Mouse (Mus musculus) limb, embryonic 12.5 days (tissue): ENCODE data around the gene Soat1. TPM values are rescaled to one million over a fixed set of nuclear protein-coding genes. Genes with fewer than 3 reads are reported as not detected.
A peak's percentile ranks its signal among the peaks of the same experiment; 100 is the strongest.
"Not testable (repeated sequence)": the region's sequence is repeated elsewhere in the genome, so short reads cannot be mapped to it uniquely, and the experiment has no call there.

ENCODE experiments used
- ATAC-seq: fragments of 200-750 bp; cut with Nextera tagmentation; 2 replicates; pipeline ENCODE4 v1.8.0; 2017; ENCODE audit warnings: low read depth, moderate TSS enrichment; ENCODE audit not compliant: insufficient number of reproducible peaks, insufficient read depth, low FRiP score, low TSS enrichment
- H3K27ac ChIP-seq: fragments of 300-500 bp; sonication (generic); 2 replicates; pipeline ENCODE4 v1.5.1; 2016; ENCODE audit warnings: mild to moderate bottlenecking, moderate library complexity
- H3K27me3 ChIP-seq: fragments of 300-500 bp; sonication (generic); 2 replicates; pipeline ENCODE4 v1.6.1; 2016; ENCODE audit warnings: mild to moderate bottlenecking, moderate library complexity
- H3K36me3 ChIP-seq: fragments of 300-500 bp; sonication (generic); 2 replicates; pipeline ENCODE4 v1.6.1; 2016; ENCODE audit warnings: mild to moderate bottlenecking, moderate library complexity
- H3K4me1 ChIP-seq: fragments of 300-500 bp; sonication (generic); replicated peaks from 2 replicates; pipeline ENCODE4 v1.6.1; 2016
- H3K4me2 ChIP-seq: fragments of 300-500 bp; sonication (generic); 2 replicates; pipeline ENCODE4 v1.6.1; 2016; ENCODE audit warnings: mild to moderate bottlenecking, moderate library complexity
- H3K4me3 ChIP-seq: fragments of 300-500 bp; sonication (generic); replicated peaks from 2 replicates; pipeline ENCODE4 v1.5.1; 2016; ENCODE audit warnings: mild to moderate bottlenecking
- H3K9ac ChIP-seq: fragments of 300-500 bp; sonication (generic); replicated peaks from 2 replicates; pipeline ENCODE4 v1.6.1; 2016; ENCODE audit warnings: mild to moderate bottlenecking, moderate library complexity
- H3K9me3 ChIP-seq: fragments of 300-500 bp; sonication (generic); 2 replicates; pipeline ENCODE4 v1.6.1; 2016; ENCODE audit warnings: mild to moderate bottlenecking, moderate library complexity
- WGBS: fragments of 180-500 bp; shearing (Covaris S2); methylation state at CpG from one replicate; pipeline ENCODE4 v1.1.7; 2016; 5-methylcytosine and 5-hydroxymethylcytosine counted together
- polyA plus RNA-seq: library from polyadenylated mRNA; unstranded; fragments of >200 nt; fragmentation: Nextera tagmentation; extraction: Ambion mirVana; gene quantifications from 2 replicates; pipeline ENCODE4 v1.2.1, GENCODE M21; 2016

Gene Soat1
- 29.7 and 36.2 TPM in 2 replicates for polyA plus RNA-seq

DNA sequence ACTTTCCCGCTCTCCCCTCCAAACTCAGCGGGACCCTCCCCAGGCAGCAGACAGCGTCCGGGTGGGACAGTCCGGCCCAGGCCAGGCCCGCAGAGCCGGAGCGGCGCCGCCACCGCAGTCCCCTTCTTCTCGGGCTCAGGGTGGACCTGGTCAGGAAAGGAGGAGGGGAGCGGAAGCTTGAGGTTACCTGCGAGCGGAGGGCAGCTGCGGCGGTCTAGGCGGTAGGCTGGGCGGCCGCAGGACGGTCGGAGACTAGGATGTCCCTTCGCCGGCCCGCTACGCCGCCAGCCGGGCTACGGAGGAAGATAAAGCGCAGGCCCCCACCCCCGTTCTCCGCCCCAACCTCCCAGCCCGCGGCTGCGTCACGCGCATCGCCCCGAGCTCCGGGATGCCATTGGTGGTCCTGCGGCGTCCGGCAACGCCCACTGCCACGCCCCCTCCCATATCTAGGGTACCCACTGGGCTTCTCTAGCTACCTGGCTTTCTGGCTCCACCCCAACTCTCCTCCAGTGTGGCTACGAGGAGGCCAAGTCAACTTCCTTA lies at the start of gene Soat1:
TSS of gene Soat1 (minus strand) at position 371 of the 543 bp plus-strand sequence.
- H3K27me3 ChIP-seq: no peaks in the 10 kb centered on the region
- under 1% methylated on average over 45 of the region's 46 CpGs for WGBS
- no peaks in the 10 kb centered on the region for H3K9me3 ChIP-seq
- peak; percentile 96 for ATAC-seq
- H3K27ac ChIP-seq: peak within 1 kb of the TSS; percentile 66; the same call in 1 of the 2 replicates
- peak within 1 kb of the TSS; percentile 85 for H3K4me3 ChIP-seq
- peaks cover 14% of the 10 kb centered on the region for H3K4me1 ChIP-seq
- H3K36me3 ChIP-seq: peaks cover 9% of the 10 kb centered on the region; the same call in 1 of the 2 replicates
- H3K9ac ChIP-seq: peak within 1 kb of the TSS; percentile 91
- peak within 1 kb of the TSS; percentile 70 for H3K4me2 ChIP-seq

DNA sequence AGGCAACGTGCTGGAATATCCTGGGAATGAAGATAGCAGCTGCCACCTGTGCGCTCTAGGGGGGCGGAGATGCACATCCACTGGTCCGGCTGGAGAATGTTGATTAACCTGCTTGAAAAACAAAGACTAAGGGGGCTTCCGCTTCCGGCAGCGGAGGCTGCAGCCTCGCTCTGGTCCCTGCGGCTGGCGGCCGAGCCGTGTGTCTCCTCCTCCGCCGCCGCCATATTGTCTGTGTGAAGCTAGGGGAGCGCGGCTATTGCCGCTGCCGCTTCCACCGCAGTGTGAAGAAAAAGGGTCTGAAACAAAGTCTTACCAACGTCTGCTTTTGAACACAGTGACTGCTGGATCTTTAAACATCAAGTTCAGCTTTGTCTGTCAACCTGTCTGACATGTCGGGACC lies 49.7 kb upstream of the Soat1 start, which contains the start of gene Gm10031:
TSS of gene Gm10031 (plus strand) at position 171 of the 400 bp plus-strand sequence.
- not testable (repeated sequence) for H3K9ac ChIP-seq, ATAC-seq, H3K4me2 ChIP-seq, H3K4me3 ChIP-seq, H3K36me3 ChIP-seq, H3K4me1 ChIP-seq, H3K9me3 ChIP-seq, H3K27me3 ChIP-seq, H3K27ac ChIP-seq
- WGBS: 94% methylated on average over 22 of the region's 22 CpGs

DNA sequence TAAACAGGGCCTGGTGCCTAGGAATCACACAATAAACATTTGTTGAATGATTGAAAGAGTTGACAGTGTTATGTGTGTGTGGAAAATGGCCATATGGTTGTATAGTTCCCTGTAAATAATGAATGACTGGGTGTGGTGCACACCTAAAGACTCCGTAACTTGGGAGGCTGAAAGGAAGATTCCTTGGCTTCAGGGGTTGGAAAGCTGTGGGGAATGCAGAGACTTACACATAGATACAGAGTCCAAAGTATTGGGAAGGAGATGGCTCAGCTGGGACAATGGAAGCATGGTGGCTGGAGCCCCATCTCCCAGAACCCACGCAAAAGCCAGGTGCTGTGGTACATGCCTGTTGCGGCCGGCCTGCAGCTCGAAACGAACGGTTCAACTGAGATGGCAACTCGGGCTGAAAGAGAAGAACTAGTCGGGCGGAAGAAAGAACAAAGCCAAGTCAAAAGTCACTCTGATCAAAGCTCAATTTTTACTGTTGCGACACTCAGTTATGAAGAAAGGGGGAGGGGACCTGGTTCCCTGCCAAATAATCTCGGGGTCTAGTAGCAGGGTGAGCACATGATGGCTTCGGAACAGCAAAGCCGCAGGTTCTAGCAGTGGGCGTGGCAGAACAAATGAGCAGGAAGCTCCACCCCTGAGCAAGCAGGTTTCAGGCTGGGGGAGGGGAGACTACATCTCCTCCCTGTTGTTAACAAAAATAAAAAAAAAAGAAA lies 47.8 kb upstream of the Soat1 start:
- no peaks in the 10 kb centered on the region for H3K27me3 ChIP-seq
- no peak overlapping the region for H3K27ac ChIP-seq
- no peak overlapping the region for H3K4me3 ChIP-seq
- no peaks in the 10 kb centered on the region for H3K9me3 ChIP-seq
- no peak overlapping the region for H3K9ac ChIP-seq
- no peaks in the 10 kb centered on the region for H3K4me1 ChIP-seq
- no peak overlapping the region for H3K4me2 ChIP-seq
- H3K36me3 ChIP-seq: no peaks in the 10 kb centered on the region
- no peak for ATAC-seq
- WGBS: 73% methylated on average over 15 of the region's 15 CpGs

DNA sequence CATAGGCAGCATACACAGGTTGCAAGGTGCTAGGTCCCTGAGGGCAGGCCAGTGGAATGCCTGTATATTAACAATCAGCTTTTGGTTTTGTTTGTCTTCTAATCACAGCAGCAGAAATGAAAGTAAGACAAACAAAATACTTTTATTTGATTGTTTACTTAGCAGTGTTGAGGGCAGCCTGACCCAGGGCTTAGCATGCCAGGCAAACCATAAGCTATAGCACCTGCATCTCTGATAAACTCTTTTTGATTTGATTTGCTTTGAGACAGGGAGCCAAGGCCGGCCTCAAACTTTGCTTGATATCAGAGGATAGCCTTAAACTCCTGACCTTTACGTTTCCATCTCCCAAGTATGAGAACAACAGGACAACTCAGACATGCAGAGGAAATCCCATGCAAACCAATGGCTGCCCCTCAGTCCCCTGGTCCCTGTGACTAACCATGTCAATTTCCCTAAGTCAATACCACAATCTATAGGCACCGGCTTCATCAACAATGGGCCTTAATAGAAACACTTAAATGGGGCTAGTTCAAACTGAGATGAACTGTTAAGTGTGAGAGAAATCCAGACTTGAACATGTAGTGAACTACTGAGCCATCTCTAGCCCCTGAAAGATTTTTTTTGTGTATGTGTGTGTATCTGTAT lies 46.1 kb upstream of the Soat1 start:
- Histone ChIP-seq H3K36me3 (no peaks in the 10 kb centered on the region), H3K9ac (no peak overlapping the region)
- 91% methylated on average over 3 of the region's 3 CpGs for WGBS

DNA sequence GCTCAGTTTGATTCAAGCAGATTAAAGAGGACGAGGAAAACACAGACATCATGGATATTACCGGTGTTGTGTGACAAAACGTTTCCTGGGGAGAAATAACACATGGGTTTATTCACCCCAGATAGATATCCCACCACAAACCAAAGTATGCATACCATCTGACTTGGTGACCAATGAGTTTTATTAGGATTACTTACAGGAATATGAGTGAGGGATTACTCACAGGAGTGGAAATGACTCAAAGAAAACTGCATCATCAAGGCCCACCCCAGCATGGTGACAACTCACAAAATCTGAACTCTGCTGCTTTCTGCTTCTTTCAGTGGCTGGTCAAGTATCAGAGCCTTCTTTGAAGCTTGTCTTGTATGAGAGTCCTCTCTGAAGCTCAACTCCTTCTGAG lies 33.6 kb upstream of the Soat1 start:
- H3K4me1 ChIP-seq: no peaks in the 10 kb centered on the region
- H3K9ac ChIP-seq: no peak overlapping the region
- 0 out of 2 replicates have a peak, but pooled peaks cover 3% of the 10 kb centered on the region for H3K9me3 ChIP-seq
- H3K36me3 ChIP-seq: no peaks in the 10 kb centered on the region
- no peak for ATAC-seq
- WGBS: 90% methylated on average over 3 of the region's 3 CpGs
- no peak overlapping the region for H3K27ac ChIP-seq
- H3K4me2 ChIP-seq: no peak overlapping the region
- H3K4me3 ChIP-seq: no peak overlapping the region
- H3K27me3 ChIP-seq: no peaks in the 10 kb centered on the region

More for the DNA sequence above, 46.1 kb upstream of the Soat1 start:
- H3K27me3 ChIP-seq: no peaks in the 10 kb centered on the region
- ATAC-seq: no peak
- H3K27ac ChIP-seq: no peak overlapping the region
- H3K4me3 ChIP-seq: no peak overlapping the region
- H3K9me3 ChIP-seq: no peaks in the 10 kb centered on the region
- no peaks in the 10 kb centered on the region for H3K4me1 ChIP-seq
- no peak overlapping the region for H3K4me2 ChIP-seq

DNA sequence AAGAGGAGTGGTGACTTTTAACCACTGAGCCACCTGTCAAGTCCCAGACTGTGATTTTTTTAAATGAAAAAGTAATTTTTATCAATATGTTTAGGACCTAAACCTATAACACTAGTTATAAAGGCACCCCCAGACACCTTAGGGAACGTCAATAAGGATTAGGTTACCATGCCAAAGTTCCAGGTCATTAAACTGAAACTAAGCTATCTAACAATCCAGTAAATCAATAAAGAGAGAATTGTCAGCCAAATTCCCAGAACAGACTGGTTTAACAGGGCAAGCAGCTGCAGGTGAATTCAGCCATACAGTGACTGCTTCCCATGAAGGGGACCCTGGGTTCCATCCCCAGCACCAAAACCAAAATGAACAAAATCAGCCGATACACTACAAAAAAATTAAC lies 31.8 kb upstream of the Soat1 start:
- ATAC-seq: no peak
- H3K27ac ChIP-seq: no peak overlapping the region
- no peaks in the 10 kb centered on the region for H3K27me3 ChIP-seq
- no peak overlapping the region for H3K4me2 ChIP-seq
- WGBS: 67% methylated on average over 2 of the region's 2 CpGs
- no peak overlapping the region for H3K9ac ChIP-seq
- 0 out of 2 replicates have a peak, but pooled peaks cover 3% of the 10 kb centered on the region for H3K9me3 ChIP-seq
- no peaks in the 10 kb centered on the region for H3K36me3 ChIP-seq
- no peaks in the 10 kb centered on the region for H3K4me1 ChIP-seq
- H3K4me3 ChIP-seq: no peak overlapping the region

GRCm38 (mm10) chr1:156504945-156505523 lies 30.9 kb upstream of the Soat1 start:
- 0 out of 2 replicates have a peak, but pooled peaks cover 3% of the 10 kb centered on the region for H3K9me3 ChIP-seq
- H3K36me3 ChIP-seq: no peaks in the 10 kb centered on the region
- H3K27ac ChIP-seq: no peak overlapping the region
- no peak for ATAC-seq
- H3K4me2 ChIP-seq: no peak overlapping the region
- no peaks in the 10 kb centered on the region for H3K27me3 ChIP-seq
- WGBS: 75% methylated on average over 5 of the region's 5 CpGs
- no peak overlapping the region for H3K4me3 ChIP-seq
- H3K9ac ChIP-seq: no peak overlapping the region
- no peaks in the 10 kb centered on the region for H3K4me1 ChIP-seq

DNA sequence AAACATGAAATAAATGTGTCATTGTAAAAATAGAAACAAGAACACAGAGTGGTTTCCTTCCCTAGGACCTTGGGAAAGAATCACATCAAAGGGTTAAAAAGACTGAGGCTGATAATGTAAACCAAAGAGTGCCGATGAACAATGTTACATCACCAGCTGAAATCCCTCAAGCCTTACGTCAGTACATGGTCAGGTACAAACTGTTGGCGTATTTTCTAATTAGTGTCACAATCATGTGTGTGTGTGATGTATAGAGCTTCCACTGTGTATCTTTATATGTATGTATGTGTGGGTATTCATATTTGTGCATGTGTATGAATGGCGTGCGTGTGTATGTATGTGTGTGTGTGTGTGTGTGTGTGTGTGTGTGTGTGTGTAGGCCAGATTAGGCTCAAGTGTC lies 22.8 kb upstream of the Soat1 start:
- Histone ChIP-seq H3K4me1 (no peaks in the 10 kb centered on the region), H3K4me2 (no peak overlapping the region), H3K27ac (no peak overlapping the region), H3K9ac (no peak overlapping the region), H3K27me3 (no peaks in the 10 kb centered on the region), H3K36me3 (no peaks in the 10 kb centered on the region), H3K4me3 (no peak overlapping the region), H3K9me3 (no peaks in the 10 kb centered on the region)
- 80% methylated on average over 5 of the region's 5 CpGs for WGBS
- no peak for ATAC-seq

- H3K4me2 ChIP-seq: no peak overlapping the region
- no peaks in the 10 kb centered on the region for H3K9me3 ChIP-seq
- H3K4me3 ChIP-seq: no peak overlapping the region
- no peaks in the 10 kb centered on the region for H3K36me3 ChIP-seq
- ATAC-seq: no peak
- H3K27me3 ChIP-seq: no peaks in the 10 kb centered on the region
- WGBS: 69% methylated on average over 8 of the region's 8 CpGs
- no peak overlapping the region for H3K27ac ChIP-seq
- H3K4me1 ChIP-seq: no peaks in the 10 kb centered on the region
- no peak overlapping the region for H3K9ac ChIP-seq
Observed at GRCm38 (mm10) chr1:156495025-156495424, 20.9 kb upstream of the Soat1 start.

- no peak overlapping the region for H3K4me2 ChIP-seq
- no peaks in the 10 kb centered on the region for H3K4me1 ChIP-seq
- no peaks in the 10 kb centered on the region for H3K9me3 ChIP-seq
- H3K27me3 ChIP-seq: no peaks in the 10 kb centered on the region
- no peak overlapping the region for H3K27ac ChIP-seq
- H3K9ac ChIP-seq: no peak overlapping the region
- 79% methylated on average over 4 of the region's 4 CpGs for WGBS
- H3K4me3 ChIP-seq: no peak overlapping the region
- H3K36me3 ChIP-seq: no peaks in the 10 kb centered on the region
- no peak for ATAC-seq
Observed at GRCm38 (mm10) chr1:156491226-156491796, 17.2 kb upstream of the Soat1 start.

DNA sequence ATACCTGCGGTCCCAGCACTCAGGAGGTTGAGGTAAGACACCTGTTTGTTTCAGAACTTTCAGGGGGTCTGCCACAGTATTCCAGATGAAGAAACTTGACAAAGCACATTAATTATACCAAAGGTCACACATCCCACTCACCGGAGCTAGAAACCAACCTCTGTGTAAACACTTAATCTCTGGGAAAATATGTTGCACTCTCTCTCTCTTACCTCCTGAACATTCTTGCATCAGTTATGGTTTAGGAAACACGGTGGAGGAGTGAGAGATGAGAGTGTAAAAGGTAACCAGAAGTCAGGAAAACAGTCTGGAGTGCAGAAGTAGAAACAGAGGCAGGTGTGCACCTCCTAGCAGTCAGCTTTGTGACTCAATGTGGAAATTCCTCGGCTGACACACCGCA lies 13.9 kb upstream of the Soat1 start:
- Histone ChIP-seq H3K27me3 (no peaks in the 10 kb centered on the region), H3K27ac (no peak overlapping the region), H3K4me3 (no peak overlapping the region), H3K9ac (no peak overlapping the region), H3K9me3 (no peaks in the 10 kb centered on the region), H3K36me3 (no peaks in the 10 kb centered on the region), H3K4me1 (no peaks in the 10 kb centered on the region), H3K4me2 (no peak overlapping the region)
- ATAC-seq: no peak
- WGBS: 86% methylated on average over 5 of the region's 5 CpGs
